Mouse (Mus musculus) olfactory bulb, adult 2 months (tissue): ENCODE results near the gene Krtap31-2. TPM values are rescaled to one million over a fixed set of nuclear protein-coding genes. Genes with fewer than 3 reads are reported as not detected.

Experiments used
- H3K27ac ChIP-seq: fragments of 200-500 bp; 2 replicates; pipeline ENCODE4 v1.5.1; 2012; ENCODE audit warnings: low read depth, low read length; ENCODE audit not compliant: insufficient read depth
- H3K4me1 ChIP-seq: fragments of 200-500 bp; 2 replicates; pipeline ENCODE4 v1.6.1; 2012; ENCODE audit warnings: low read length; ENCODE audit not compliant: control insufficient read depth, insufficient read depth
- H3K4me3 ChIP-seq: fragments of 200-500 bp; 2 replicates; pipeline ENCODE4 v1.5.1; 2012; ENCODE audit warnings: mild to moderate bottlenecking, low read depth, low read length, moderate library complexity; ENCODE audit not compliant: insufficient read depth
- CTCF ChIP-seq: fragments of 200-500 bp; IDR thresholded peaks from 2 replicates; pipeline ENCODE4 v1.5.1; 2012; ENCODE audit warnings: low read depth, mild to moderate bottlenecking, low read length, moderate library complexity; ENCODE audit not compliant: insufficient read depth
- POLR2A ChIP-seq: fragments of 200-500 bp; IDR thresholded peaks from 2 replicates; pipeline ENCODE4 v1.6.1; 2012; ENCODE audit warnings: mild to moderate bottlenecking, low read depth, low read length, moderate library complexity; ENCODE audit not compliant: insufficient read depth
- WGBS: fragments of 180-500 bp; shearing (Covaris S2); methylation state at CpG from one replicate; pipeline ENCODE4 v1.1.7; 2018; 5-methylcytosine and 5-hydroxymethylcytosine counted together
- polyA plus RNA-seq: library from polyadenylated mRNA; stranded (reverse); fragments of >200 nt; gene quantifications from 2 replicates; pipeline ENCODE4 v1.2.4, GENCODE M21; 2012; ENCODE audit warnings: low replicate concordance; ENCODE audit not compliant: missing spikeins, insufficient read depth, insufficient read length

The Krtap31-2 gene
- polyA plus RNA-seq, result not detected in 2 replicates

DNA sequence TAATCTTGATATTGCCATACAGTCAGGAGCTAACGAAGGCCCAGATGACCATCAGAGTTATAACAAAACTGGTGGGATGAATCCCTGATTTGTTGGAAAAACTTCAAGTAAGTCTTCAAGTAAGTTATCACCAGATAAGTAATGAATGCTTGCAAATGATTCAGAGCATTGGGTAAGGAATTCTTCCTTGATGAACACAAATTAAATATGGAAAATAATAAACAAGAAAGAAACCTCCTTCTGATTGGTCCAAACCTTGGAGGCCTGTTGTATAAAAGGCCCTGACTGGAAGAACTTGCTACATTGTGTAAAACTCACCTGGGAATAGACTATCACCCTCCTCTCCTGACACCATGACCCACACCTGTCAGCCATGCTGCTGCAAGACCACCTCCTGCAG lies at the start of gene Krtap31-2:
Gene Krtap31-2, plus strand, starts transcription at position 301 of the 400 bp plus-strand sequence.
- no peak within 1 kb of the TSS for H3K4me3 ChIP-seq
- TF ChIP-seq CTCF (no peak), POLR2A (no peak)
- no peak within 1 kb of the TSS for H3K27ac ChIP-seq
- WGBS, result 90% methylated on average over 1 of the region's 1 CpGs
- no peaks in the 10 kb centered on the region for H3K4me1 ChIP-seq

DNA sequence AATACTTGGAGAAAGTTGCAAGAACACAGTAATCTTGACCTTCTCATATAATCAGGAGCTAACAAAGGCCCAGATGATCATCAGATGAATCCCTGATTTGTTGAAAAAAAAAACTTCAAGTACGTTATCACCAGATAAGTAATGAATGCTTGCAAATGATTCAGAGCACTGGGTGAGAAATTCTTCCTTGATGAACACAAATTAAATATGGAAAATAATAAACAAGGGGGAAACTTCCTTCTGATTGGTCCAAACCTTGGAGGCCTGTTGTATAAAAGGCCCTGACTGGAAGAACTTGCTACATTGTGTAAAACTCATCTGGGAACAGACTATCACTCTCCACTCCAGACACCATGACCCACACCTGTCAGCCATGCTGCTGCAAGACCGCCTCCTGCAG lies 28.5 kb upstream of the Krtap31-2 start, which contains the start of gene Krtap31-1:
Gene Krtap31-1, plus strand, starts transcription at position 301 of the 400 bp plus-strand sequence.
- no peak within 1 kb of the TSS for H3K4me3 ChIP-seq
- H3K4me1 ChIP-seq, result no peaks in the 10 kb centered on the region
- TF ChIP-seq POLR2A, result no peak
- no peak for TF ChIP-seq CTCF
- 91% methylated on average over 2 of the region's 2 CpGs for WGBS
- no peak within 1 kb of the TSS for H3K27ac ChIP-seq

DNA sequence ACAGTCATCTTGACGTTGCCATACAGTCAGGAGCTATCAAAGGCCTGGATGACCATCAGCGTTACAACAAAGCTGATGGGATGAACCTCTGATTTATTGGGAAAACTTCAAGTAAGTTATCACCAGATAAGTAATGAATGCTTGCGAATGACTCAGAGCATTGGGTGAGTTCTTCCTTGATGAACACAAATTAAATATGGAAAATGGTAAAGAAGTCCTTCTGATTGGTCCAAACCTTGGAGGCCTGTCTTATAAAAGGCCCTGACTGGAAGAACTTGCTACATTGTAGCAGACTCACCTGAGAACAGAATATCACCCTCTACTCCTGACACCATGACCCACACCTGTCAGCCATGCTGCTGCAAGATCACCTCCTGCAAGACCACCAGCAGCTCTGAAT lies 21.6 kb upstream of the Krtap31-2 start, which contains the start of gene Gm11565:
Gene Gm11565, plus strand, starts transcription at position 301 of the 400 bp plus-strand sequence.
- TF ChIP-seq POLR2A, result no peak
- no peak for TF ChIP-seq CTCF
- Histone ChIP-seq H3K4me1 (no peaks in the 10 kb centered on the region), H3K4me3 (no peak within 1 kb of the TSS), H3K27ac (no peak within 1 kb of the TSS)
- 92% methylated on average over 3 of the region's 3 CpGs for WGBS

DNA sequence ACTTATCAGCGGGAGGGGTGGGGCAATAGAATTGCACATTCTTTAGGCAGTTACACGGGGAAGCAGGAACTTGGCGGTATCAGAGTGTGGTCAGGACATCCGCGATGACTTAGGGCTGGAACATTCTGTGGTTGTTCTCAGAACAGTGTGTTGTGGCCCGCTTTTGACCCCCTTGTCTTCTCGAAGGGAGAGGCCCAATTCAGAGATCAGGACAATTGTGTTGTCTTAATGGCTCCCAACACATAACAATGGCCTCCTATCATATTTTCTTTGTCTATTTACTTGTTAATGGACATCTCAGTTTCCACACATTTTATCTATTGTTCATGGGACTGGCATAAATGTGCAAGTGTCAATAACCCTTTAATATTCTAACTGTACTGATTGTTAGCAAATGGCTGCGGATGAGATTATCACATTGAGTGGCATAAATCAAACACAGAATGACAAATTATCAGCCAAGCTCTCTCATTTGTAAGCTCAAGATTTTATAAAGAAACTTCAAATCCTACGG lies 1.7 kb downstream of the Krtap31-2 start:
- no peak overlapping the region for H3K27ac ChIP-seq
- no peak for TF ChIP-seq POLR2A
- no peak for TF ChIP-seq CTCF
- no peak overlapping the region for H3K4me3 ChIP-seq
- no peaks in the 10 kb centered on the region for H3K4me1 ChIP-seq
- WGBS, result 84% methylated on average over 9 of the region's 9 CpGs

DNA sequence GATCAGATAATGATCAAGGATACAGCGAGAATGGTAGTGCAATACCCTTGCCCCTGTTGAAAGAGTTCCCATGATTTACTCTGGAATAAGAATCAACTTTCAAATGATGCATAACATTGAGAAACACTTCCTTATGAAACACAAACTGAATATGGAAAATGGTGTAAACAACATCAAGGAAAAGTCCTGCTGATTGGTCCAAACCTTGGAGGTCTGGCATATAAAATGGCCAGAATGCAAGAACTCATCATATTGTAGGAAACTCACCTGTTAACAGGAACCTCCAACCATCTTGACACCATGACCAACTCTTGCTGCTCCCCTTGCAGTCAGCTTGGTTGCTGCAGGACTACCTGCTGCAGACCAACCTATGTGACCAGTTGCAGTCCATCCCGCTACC lies 12.1 kb downstream of the Krtap31-2 start, which contains the start of gene Krtap9-5:
Gene Krtap9-5, plus strand, starts transcription at position 301 of the 400 bp plus-strand sequence.
- TF ChIP-seq POLR2A, result no peak
- no peak for TF ChIP-seq CTCF
- 99% methylated on average over 2 of the region's 2 CpGs for WGBS
- Histone ChIP-seq H3K27ac (no peak within 1 kb of the TSS), H3K4me1 (no peaks in the 10 kb centered on the region), H3K4me3 (no peak within 1 kb of the TSS)

GRCm38 (mm10) chr11:99964213-99964612 lies 28.1 kb downstream of the Krtap31-2 start:
- H3K4me3 ChIP-seq, result no peak overlapping the region
- H3K27ac ChIP-seq, result no peak overlapping the region
- 57% methylated on average over 6 of the region's 6 CpGs for WGBS
- no peaks in the 10 kb centered on the region for H3K4me1 ChIP-seq
- TF ChIP-seq POLR2A, result no peak
- TF ChIP-seq CTCF, result no peak

DNA sequence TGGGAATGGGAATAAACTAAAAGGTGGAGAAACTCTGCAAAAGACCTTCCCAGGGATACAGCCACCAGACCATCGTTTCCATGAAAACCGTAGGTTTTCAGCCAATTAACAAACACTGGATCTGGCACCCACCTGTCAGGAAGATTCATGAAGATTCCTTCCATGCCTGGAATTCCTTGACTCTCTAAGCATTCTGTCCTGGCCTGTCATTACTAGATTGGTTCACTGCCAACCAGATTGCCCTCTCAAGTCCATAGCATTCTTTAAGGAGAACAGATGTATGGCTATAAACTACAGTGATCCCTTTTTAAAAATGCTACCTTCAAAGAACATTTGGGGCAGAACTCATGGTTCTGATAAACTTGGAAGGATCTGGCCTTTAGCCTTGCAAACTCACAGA lies 29.9 kb downstream of the Krtap31-2 start:
- Histone ChIP-seq H3K27ac (no peak overlapping the region), H3K4me3 (no peak overlapping the region), H3K4me1 (no peaks in the 10 kb centered on the region)
- TF ChIP-seq CTCF (no peak), POLR2A (no peak)
- 80% methylated on average over 2 of the region's 2 CpGs for WGBS

- H3K4me1 ChIP-seq, result 0 out of 2 replicates have a peak, but pooled peaks cover 2% of the 10 kb centered on the region
- no peak within 1 kb of the TSS for H3K27ac ChIP-seq
- 74% methylated on average over 5 of the region's 5 CpGs for WGBS
- TF ChIP-seq POLR2A (no peak), CTCF (no peak)
- no peak within 1 kb of the TSS for H3K4me3 ChIP-seq
Measured at GRCm38 (mm10) chr11:99978953-99979352, 42.9 kb downstream of the Krtap31-2 start, which contains the start of gene Krtap29-1. Krtap29-1 (minus strand) TSS chr11:99979053.

- TF ChIP-seq POLR2A (no peak), CTCF (no peak)
- 88% methylated on average over 9 of the region's 9 CpGs for WGBS
- H3K4me3 ChIP-seq, result no peak overlapping the region
- H3K27ac ChIP-seq, result no peak overlapping the region
- peaks cover 12% of the 10 kb centered on the region for H3K4me1 ChIP-seq
Measured at GRCm38 (mm10) chr11:99982731-99983130, 46.6 kb downstream of the Krtap31-2 start.
